Mouse (Mus musculus) CD4-positive, CD25-positive, alpha-beta regulatory T cell, adult 4 months (primary cell): ENCODE data around the gene St13. TPM values are rescaled to one million over a fixed set of nuclear protein-coding genes. Genes with fewer than 3 reads are reported as not detected.

ENCODE experiments used
- ATAC-seq: one replicate; pipeline ENCODE4 v1.8.0; 2017
- polyA plus RNA-seq, 2 experiments: library from polyadenylated mRNA; unstranded; fragments of 100-300 nt; shearing (Covaris generic); gene quantifications; one replicate each; pipeline ENCODE4 v1.2.1; 2017

The St13 gene
- polyA plus RNA-seq = 100 to 1,000 TPM; 177 to 187 TPM

- peak; percentile 95 for ATAC-seq
These were observed at the start of gene St13, which contains the start of gene Xpnpep3 for GRCm38 (mm10) chr15:81399638-81400315. Gene St13 (minus strand): TSS chr15:81400077. Gene Xpnpep3 (plus strand): TSS chr15:81400138.

- ATAC-seq = peak; percentile 73
These were observed 48.6 kb upstream of the St13 start for GRCm38 (mm10) chr15:81448463-81448862.

DNA sequence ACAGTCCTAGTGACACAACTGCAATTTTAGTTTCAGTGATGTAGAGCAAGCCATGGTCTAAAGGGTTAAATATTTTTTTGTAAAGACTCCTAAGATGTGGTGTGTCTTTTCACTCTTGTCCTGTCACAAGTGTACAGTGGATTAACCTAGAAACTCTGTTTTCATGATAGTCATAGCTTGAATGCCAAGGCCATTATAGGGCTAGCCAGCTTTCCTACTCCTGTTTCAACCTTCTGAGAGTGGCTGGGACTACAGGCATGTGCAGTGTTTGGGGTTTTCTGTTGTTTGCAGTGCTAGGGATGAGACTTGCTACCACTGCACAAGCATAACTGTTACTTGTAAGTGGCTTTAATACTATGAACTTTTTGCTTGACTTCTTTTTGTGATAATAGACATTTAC, 39.4 kb upstream of the St13 start:
- ATAC-seq = no peak

- no peak for ATAC-seq
These were observed 38.5 kb upstream of the St13 start for GRCm38 (mm10) chr15:81438345-81438744.

DNA sequence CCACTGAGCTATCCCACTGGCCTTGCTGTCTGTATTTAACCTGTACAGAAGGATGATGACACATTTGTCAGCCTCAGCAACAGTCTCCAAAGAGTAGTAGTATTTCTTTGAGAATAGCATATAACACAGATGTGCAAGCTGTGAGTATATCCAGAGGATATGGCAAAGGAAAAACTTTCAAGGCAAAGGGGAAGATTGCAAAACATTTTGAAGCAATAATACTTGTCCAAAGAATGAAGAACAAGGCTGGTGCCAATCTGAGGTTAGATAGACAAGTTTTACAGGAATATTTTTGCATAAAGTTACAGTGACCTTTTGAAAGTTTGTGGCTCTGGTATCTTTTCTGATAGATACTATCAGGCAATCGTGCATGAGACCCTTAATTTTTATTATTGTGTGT, 31.3 kb upstream of the St13 start:
- ATAC-seq = no peak

DNA sequence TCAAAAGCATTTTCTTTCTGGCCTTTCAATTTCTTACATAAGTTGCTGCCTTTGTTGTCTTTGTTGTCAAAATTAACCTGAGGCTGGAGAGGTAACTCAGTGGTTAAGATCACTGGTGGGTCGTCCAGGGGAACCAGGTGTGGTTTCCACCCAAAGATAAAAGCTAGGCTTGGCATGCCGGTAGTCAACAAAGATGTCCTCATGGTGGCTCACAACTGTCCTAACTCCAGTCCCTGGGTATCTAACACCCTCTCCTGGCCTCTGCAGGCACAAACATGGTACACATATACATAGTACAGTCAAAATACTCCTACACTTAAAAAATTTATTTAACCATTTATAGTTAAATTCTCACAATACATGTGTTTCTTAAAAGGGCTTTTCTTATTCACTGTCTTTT, 28.1 kb upstream of the St13 start:
- no peak for ATAC-seq

DNA sequence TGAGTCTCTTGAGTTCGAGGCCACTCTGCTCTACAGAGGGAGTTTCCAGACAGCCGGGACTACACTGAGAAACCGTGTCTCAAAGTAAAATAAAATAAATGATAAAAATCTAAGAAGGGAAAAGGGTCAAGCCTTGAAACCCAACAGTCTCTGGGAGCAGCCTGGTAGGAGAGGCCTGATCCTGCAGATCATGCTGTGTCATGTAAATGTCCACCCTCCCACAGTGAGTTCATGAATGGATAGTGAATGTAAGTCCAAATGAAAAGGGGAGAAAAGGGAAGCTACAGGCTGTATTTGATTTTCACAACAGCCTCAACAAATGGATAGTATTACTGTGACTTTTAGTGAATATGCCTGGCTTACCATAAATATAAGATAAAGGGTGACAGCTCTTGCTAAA, 25.4 kb upstream of the St13 start:
- no peak for ATAC-seq

DNA sequence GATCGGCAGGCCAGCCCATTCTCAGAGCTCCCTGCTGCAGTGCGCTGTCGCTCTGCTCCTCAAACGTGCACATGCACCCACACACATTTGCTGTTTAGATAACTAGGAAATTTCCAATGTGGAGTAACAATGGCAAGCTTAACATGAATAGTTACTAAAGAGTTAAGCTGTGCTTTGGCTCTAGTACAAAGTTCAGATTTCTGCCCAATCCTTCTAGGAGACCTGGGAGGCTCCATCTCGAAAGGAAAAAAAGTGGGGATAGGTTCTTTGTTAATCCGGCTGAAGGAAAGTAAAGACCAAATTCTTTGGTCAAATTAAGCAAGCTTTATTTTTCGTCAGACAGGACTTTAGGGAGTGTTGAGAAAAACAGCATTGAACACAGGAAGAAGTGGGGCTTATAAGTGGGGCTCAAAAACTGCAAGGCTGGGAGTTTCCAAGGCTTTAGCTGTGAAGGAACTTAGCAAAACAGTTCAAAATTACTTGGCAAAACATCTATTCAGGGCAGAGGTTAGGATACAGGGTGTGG, 22.3 kb upstream of the St13 start:
- ATAC-seq = no peak

- no peak for ATAC-seq
These were observed 21.6 kb upstream of the St13 start for GRCm38 (mm10) chr15:81421454-81421853.

DNA sequence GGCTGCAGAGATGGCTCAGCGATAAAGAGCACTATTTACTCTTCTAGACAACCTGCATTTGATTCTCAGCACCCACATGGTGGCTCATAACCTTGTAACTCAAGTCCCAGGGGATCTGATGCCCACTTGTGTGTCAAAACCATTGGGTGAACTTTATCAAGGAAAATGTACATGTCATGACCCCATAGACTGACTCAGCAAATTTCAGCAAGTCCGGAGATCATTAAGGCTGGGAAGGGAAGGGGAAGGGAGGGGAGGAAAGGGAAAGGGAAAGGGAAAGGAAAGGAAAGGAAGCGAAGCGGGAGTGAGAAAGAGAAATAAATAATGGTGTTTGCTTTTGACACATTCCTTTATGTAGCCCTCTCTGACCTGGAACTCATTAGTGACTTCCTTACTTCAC, 18.2 kb upstream of the St13 start:
- ATAC-seq = no peak

- peak; percentile 83 for ATAC-seq
These were observed 17.0 kb upstream of the St13 start for GRCm38 (mm10) chr15:81416763-81417310.

DNA sequence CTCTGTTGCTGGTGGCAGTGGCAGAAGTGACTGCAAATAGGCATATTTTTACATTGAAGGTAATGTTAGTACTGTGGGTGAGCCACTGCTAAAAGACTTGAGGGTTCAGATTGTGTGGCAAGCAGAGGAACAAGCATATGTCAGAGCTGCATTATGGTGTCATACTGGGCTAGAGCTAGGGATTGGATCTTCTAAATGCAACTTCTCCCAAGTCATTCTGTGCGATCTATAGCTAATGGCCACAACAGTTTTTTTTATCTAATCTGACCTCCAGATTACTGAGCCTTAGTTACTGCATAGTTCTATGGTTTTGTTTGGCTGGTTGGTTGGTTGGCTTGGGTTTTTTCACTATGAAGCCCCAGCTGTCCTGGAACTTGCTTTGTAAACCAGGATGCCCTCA, 8.3 kb upstream of the St13 start, which contains the start of gene Dnajb7:
TSS of gene Dnajb7 (minus strand) at position 101 of the 400 bp plus-strand sequence.
- ATAC-seq = no peak

DNA sequence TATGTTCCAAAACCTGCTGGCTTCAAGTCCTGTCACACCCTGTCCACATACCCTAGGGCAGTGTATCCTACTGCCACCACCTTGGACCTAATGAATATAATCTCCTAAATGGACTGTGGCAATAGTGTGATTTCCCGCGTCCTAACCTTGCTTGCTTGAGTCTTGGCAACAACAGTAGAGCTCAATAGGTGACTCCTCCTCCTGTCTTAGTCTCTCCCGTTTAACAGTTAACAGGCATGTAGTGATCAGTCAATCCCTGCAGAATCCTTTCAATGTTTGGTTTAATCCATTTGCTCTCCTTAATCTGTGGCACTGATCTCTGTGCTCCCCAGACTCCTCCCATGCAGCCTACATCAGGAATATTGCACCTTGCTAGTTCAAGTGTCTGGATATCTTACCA, 5.1 kb upstream of the St13 start:
- ATAC-seq = no peak

DNA sequence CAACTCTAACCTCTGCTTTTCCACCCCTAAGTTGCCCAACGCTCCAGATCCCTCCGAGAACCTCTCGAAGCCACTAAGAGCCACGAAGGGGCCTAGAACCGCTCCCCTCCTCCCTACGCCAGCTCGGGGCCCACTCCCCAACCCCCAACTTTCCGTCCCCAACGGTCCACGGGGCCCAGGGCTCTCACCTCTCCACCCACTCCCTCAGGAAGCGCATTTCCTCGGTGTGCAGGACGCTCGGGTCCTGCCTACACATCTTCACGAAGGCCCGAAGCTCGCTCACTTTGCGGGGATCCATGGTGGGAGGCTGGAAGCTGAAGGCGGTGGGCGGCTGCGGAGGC, 610 bp downstream of the St13 start:
- peak; percentile 55 for ATAC-seq

- ATAC-seq = no peak
These were observed 1.7 kb downstream of the St13 start for GRCm38 (mm10) chr15:81398189-81398588.

- ATAC-seq = no peak
These were observed 5.5 kb downstream of the St13 start for GRCm38 (mm10) chr15:81394211-81394915.

DNA sequence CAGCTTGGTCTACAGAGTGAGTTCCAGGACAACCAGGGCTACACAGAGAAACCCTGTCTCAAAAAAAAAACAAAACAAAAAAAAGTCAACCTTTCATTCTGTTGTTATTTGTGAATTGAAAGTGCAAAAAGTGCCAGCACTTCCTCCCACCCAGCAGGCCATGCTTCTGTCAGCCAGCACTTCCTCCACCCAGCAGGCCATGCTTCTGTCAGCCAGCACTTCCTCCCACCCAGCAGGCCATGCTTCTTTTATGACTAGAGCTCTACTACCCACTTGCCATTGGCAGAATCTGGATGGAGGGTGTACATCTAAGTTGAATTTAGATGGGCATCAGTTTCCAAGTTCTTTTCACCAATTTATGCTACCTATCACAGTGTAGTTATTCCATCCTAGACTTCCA, 6.9 kb downstream of the St13 start:
- peak; percentile 85 for ATAC-seq

- no peak for ATAC-seq
These were observed 13.6 kb downstream of the St13 start for GRCm38 (mm10) chr15:81386327-81386726.

DNA sequence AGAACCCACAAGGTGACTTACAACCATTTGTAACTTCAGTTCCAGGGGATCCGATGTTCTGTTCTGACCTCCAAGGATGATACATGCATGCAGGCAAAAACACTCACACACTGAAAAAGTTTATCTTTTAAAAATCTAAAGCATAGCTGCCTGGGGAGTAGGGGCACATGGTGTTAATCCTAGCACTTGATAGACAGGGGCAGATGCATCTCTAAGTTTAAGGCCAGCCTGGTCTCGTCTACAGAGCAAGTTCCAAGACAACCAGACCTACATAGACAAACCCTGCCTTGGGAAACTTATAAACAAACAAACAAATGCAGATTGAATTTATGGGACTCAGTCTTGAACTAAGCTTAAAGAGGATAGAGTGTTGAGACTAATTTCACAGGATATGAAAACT, 21.0 kb downstream of the St13 start:
- no peak for ATAC-seq

- no peak for ATAC-seq
These were observed 25.3 kb downstream of the St13 start for GRCm38 (mm10) chr15:81374621-81375020.

DNA sequence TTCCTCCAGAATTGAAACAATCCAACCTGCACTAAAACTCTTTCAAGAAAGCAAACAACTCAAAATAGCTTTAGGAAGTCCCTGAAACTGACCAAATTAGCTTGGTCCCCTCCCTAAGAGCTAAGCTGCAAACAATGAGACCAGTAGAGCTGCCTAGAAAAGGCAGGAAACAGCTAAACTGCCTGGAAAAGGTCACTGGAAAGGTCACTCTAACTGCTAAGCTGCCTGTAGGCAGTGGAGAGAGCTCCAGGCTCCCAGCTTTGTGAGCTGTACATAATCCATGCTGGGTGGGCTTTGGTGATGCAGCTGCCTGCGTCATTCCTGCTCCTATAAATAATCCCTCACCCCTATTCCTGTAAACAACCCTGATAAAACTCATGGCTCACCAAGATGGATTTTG, 29.5 kb downstream of the St13 start:
- no peak for ATAC-seq

DNA sequence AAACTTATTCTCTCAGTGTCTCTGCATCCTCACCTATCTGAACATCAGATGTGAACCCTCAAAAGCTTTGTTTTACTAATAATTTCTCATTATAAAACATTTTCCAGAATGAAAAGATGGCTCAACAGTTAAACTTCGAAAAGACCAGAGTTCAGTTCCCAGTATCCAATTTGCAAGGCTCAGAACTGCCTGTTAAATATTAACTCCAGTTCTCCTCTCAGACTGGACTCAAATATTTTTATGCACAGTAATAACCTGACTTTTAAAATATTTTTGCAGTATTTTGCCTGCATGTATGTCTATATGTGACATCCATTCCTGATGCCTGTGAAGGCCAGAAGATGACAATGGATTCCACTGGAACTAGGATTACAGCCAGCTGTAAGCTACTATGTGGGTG, 31.3 kb downstream of the St13 start:
- ATAC-seq = no peak

- no peak for ATAC-seq
These were observed 33.6 kb downstream of the St13 start for GRCm38 (mm10) chr15:81366241-81366640.

DNA sequence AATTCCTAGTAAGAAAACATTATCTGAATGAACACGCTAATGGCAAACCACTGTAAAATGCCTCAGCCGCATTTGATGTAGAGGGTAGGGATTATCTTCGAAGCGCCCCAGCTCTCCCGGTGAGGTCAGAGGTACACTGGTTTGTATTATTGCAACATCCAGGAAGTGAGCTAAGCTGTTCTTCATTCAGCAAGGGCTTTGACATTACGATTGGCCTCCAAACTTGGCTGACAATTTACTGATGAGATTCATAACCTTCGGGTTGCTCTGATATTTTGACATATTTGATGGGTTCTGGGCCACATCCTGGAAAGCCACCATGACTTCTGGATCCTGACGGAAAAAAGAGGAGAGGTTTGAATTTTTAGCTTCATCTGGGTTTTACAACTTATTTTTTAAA, 34.6 kb downstream of the St13 start:
- no peak for ATAC-seq
